Mouse (Mus musculus) hindbrain, embryonic 16.5 days (tissue): Measurements from ENCODE around the gene Espnl. TPM values are rescaled to one million over a fixed set of nuclear protein-coding genes. Genes with fewer than 3 reads are reported as not detected.

ENCODE experiments used
- ATAC-seq: fragments of 200-750 bp; cut with Nextera tagmentation; 2 replicates; pipeline ENCODE4 v1.8.0; 2017; ENCODE audit warnings: moderate TSS enrichment, moderate library complexity
- H3K27ac ChIP-seq: fragments of 300-500 bp; sonication (generic); 2 replicates; pipeline ENCODE4 v1.5.1; 2014; ENCODE audit warnings: low read depth, mild to moderate bottlenecking, control low read depth, low read length, moderate library complexity
- H3K27me3 ChIP-seq: fragments of 300-500 bp; sonication (generic); replicated peaks from 2 replicates; pipeline ENCODE4 v1.6.1; 2014; ENCODE audit warnings: low read length; ENCODE audit not compliant: control insufficient read depth, insufficient read depth
- H3K36me3 ChIP-seq: fragments of 300-500 bp; sonication (generic); 2 replicates; pipeline ENCODE4 v1.6.1; 2014; ENCODE audit warnings: mild to moderate bottlenecking, low read length, moderate library complexity, mixed read lengths; ENCODE audit not compliant: control insufficient read depth, insufficient read depth
- H3K4me1 ChIP-seq: fragments of 300-500 bp; sonication (generic); 2 replicates; pipeline ENCODE4 v1.6.1; 2014; ENCODE audit warnings: low read depth, low read length; ENCODE audit not compliant: control insufficient read depth, insufficient read depth
- H3K4me2 ChIP-seq: fragments of 300-500 bp; sonication (generic); 2 replicates; pipeline ENCODE4 v1.6.1; 2014; ENCODE audit warnings: mild to moderate bottlenecking, low read length, control low read depth, moderate library complexity
- H3K4me3 ChIP-seq: fragments of 300-500 bp; sonication (generic); 2 replicates; pipeline ENCODE4 v1.5.1; 2014; ENCODE audit warnings: mild to moderate bottlenecking, low read length, control low read depth, moderate library complexity
- H3K9ac ChIP-seq: fragments of 300-500 bp; sonication (generic); 2 replicates; pipeline ENCODE4 v1.6.1; 2014; ENCODE audit warnings: low read depth, mild to moderate bottlenecking, control low read depth, low read length, moderate library complexity
- H3K9me3 ChIP-seq: fragments of 300-500 bp; sonication (generic); 2 replicates; pipeline ENCODE4 v1.6.1; 2014; ENCODE audit warnings: mild to moderate bottlenecking, low read length, moderate library complexity; ENCODE audit not compliant: control insufficient read depth
- WGBS: fragments of 180-500 bp; shearing (Covaris S2); extraction: QIAGEN DNeasy Blood & Tissue Kit; methylation state at CpG from one replicate; pipeline ENCODE4 v1.1.7; 2014; 5-methylcytosine and 5-hydroxymethylcytosine counted together
- polyA plus RNA-seq: library from polyadenylated mRNA; unstranded; fragments of >200 nt; fragmentation: Nextera tagmentation; extraction: Ambion mirVana; gene quantifications from 2 replicates; pipeline ENCODE4 v1.2.1, GENCODE M21; 2015

Gene Espnl
- polyA plus RNA-seq, 1 experiment from 2014 or later: 0.05 TPM

DNA sequence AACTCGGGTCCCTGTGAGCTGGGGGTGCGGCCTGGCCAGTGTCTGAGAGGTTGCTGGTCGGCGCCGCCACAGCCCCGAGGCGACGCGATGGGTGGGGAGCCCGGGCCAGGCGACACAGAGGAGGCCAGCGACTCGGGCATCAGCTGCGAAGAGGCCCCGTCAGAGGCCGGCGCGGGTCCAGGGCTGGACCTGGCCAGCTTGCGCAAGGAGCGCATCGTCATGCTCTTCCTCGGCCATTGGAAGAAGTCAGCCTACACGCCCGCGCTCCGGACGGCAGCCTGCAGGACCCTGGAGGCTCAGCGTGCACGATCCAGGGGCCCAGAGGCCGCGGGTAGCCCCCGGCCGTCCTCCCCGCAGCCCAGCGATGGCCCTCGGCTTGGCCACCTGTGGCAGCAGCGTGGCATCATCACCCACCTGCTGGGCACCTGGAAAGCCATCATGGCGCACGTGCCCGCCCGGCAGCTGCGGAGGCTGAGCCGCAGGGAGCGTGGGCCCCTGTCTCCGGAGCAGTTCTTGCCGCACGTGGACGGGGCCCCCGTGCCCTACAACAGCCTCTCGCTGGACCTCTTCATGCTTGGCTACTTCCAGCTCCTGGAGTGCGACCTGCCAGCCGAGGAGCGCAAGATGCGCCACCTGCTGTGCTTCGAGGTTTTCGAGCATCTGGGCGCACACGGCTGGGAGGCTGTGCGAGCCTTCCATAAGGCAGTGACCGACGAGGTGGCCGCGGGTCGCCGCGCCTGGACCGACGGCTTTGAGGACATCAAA is 23.2 kb downstream of the Espnl start:
- Histone ChIP-seq H3K9me3 (no peaks in the 10 kb centered on the region), H3K27me3 (peaks cover 33% of the 10 kb centered on the region), H3K4me1 (peaks cover 12% of the 10 kb centered on the region), H3K9ac (peak overlapping the region; percentile 58), H3K36me3 (no peaks in the 10 kb centered on the region), H3K4me2 (peak overlapping the region; percentile 57), H3K4me3 (peak overlapping the region; percentile 41), H3K27ac (no peak overlapping the region)
- ATAC-seq: peak; percentile 53; the same call in 1 of the 2 replicates
- 2% methylated on average over 61 of the region's 68 CpGs for WGBS

- H3K4me2 ChIP-seq: no peak overlapping the region
- H3K4me1 ChIP-seq: peaks cover 12% of the 10 kb centered on the region
- peaks cover 33% of the 10 kb centered on the region for H3K27me3 ChIP-seq
- no peak overlapping the region for H3K4me3 ChIP-seq
- H3K9me3 ChIP-seq: no peaks in the 10 kb centered on the region
- H3K9ac ChIP-seq: no peak overlapping the region
- peak; percentile 81 for ATAC-seq
- no peaks in the 10 kb centered on the region for H3K36me3 ChIP-seq
- no peak overlapping the region for H3K27ac ChIP-seq
- WGBS: 38% methylated on average over 3 of the region's 3 CpGs
These were observed 25.0 kb downstream of the Espnl start for GRCm38 (mm10) chr1:91346892-91347291.

- no peaks in the 10 kb centered on the region for H3K9me3 ChIP-seq
- WGBS: 62% methylated on average over 4 of the region's 4 CpGs
- H3K36me3 ChIP-seq: no peaks in the 10 kb centered on the region
- no peak for ATAC-seq
- H3K9ac ChIP-seq: no peak within 1 kb of the TSS
- H3K4me2 ChIP-seq: no peak within 1 kb of the TSS
- H3K27me3 ChIP-seq: peaks cover 9% of the 10 kb centered on the region
- H3K4me1 ChIP-seq: no peaks in the 10 kb centered on the region
- H3K27ac ChIP-seq: no peak within 1 kb of the TSS
- no peak within 1 kb of the TSS for H3K4me3 ChIP-seq
These were observed 29.0 kb downstream of the Espnl start, which contains the start of gene Klhl30 for GRCm38 (mm10) chr1:91350841-91351240. Klhl30 (plus strand) TSS chr1:91351016.

DNA sequence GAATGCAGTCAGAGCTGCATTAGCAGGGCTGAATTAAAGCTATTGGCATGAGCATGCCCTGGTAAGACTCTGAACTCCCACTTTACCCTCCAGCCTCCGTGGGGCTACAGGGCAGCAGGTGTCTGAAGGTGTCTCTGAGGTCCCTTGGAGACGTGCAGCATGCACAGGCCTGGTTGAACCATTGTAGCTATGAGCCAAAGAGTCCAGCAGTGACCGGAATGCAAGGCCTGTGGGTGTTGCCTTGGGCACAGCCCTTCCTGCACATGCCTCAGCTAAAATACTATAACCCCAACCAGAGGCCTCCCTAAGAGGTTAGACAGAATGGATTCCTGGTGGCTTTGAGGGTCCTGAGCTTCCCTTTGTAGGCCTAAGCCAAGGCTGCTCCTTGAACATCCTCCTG is 29.4 kb downstream of the Espnl start:
- Histone ChIP-seq H3K36me3 (no peaks in the 10 kb centered on the region), H3K4me3 (no peak overlapping the region), H3K4me1 (no peaks in the 10 kb centered on the region), H3K9ac (no peak overlapping the region), H3K27me3 (peaks cover 5% of the 10 kb centered on the region), H3K27ac (no peak overlapping the region), H3K4me2 (no peak overlapping the region), H3K9me3 (no peaks in the 10 kb centered on the region)
- WGBS: 75% methylated on average over 3 of the region's 3 CpGs
- no peak for ATAC-seq

DNA sequence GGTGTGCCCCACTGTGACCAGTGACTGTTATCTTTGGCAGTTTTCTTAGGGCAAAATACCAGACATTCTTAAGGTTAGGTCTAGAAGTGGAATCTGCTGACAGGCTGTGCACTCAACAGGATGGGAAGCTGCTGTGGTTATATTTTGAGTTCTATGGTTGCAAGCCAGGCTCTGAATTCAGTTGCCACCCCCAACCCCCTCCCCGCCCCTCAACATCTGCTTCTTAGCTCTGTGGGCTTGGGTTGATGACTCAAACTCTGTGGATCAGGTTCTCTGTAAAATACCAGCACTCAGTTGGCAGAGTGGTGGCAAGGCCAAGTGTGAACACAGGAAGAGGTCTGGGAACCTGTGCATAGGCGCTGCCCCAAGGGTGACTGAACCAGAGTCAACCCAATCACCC is 30.4 kb downstream of the Espnl start:
- Histone ChIP-seq H3K9me3 (no peaks in the 10 kb centered on the region), H3K9ac (no peak overlapping the region), H3K27me3 (no peaks in the 10 kb centered on the region), H3K27ac (no peak overlapping the region), H3K4me1 (no peaks in the 10 kb centered on the region), H3K36me3 (no peaks in the 10 kb centered on the region), H3K4me2 (no peak overlapping the region), H3K4me3 (no peak overlapping the region)
- ATAC-seq: no peak
- 93% methylated on average over 2 of the region's 2 CpGs for WGBS

DNA sequence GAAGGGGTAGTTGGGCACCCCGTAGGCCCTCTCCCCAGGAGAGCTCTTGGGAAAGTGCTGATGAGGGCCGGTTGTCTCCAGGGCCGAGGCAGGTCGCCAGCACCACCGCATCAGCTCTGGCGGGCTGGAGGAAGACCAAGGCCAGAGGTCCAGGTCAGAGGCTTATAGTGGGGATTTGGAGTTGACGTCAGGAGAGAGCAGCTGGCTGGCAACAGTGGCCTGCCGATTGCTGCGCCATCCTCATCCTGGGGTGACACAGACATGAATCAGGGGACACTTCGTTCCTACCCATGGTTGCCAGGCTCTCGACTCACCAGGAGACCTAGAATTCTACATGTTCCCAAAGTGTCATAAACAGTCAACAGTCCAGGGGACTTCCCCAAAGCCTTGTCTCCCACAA is 34.2 kb downstream of the Espnl start:
- Histone ChIP-seq H3K27ac (no peak overlapping the region), H3K9ac (no peak overlapping the region), H3K4me1 (no peaks in the 10 kb centered on the region), H3K4me3 (no peak overlapping the region), H3K4me2 (no peak overlapping the region), H3K36me3 (no peaks in the 10 kb centered on the region), H3K9me3 (no peaks in the 10 kb centered on the region), H3K27me3 (no peaks in the 10 kb centered on the region)
- ATAC-seq: no peak
- WGBS: 84% methylated on average over 11 of the region's 11 CpGs

- 82% methylated on average over 5 of the region's 5 CpGs for WGBS
- H3K27me3 ChIP-seq: peaks cover 3% of the 10 kb centered on the region; the same call in 1 of the 2 replicates
These were observed 40.2 kb downstream of the Espnl start for GRCm38 (mm10) chr1:91362113-91362512.

DNA sequence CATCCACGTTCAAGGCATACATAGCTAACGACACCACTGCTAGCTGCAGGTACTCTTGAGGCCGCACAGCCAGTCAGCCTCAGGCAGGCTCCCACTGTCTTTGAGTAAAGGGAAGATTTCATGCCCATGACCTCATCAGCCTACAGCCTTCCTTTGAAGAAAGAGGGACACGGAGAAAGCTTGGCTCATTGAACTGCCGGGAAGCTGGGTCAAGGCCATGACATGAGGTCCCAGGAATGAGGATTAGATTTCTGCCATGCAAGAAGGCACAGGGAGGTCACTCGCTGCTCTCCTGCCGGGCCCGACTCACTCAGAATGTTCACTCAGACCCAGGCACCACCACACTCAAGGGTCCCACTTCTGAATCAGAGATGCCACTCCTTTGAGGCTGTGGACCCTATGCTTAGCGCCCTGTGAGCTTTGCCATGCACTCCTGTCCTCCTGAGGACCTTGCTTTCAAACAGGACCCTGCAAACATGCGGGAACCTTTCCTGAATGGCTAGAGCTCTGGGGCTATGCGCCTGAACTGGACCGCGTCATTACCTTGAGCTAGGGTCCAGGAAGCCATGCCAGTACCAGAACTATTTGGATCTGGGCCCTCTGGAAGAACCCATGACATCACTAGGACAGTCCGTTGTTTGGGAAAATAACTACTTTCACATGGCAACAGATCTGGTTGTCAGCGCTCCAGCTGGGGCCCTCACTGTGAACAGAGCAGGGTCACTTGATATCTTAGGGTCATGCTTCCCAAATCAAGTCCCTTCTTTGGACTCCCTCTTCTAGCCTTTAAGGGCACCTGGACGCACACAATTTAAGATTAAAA is 43.2 kb downstream of the Espnl start:
- H3K9ac ChIP-seq: no peak overlapping the region
- no peak overlapping the region for H3K27ac ChIP-seq
- 91% methylated on average over 16 of the region's 16 CpGs for WGBS
- ATAC-seq: no peak
- no peak overlapping the region for H3K4me3 ChIP-seq
- H3K27me3 ChIP-seq: peaks cover 7% of the 10 kb centered on the region
- peaks cover 7% of the 10 kb centered on the region for H3K4me1 ChIP-seq
- no peaks in the 10 kb centered on the region for H3K36me3 ChIP-seq
- no peak overlapping the region for H3K4me2 ChIP-seq
- H3K9me3 ChIP-seq: no peaks in the 10 kb centered on the region

More at GRCm38 (mm10) chr1:91362113-91362512, 40.2 kb downstream of the Espnl start:
- Histone ChIP-seq H3K9me3 (no peaks in the 10 kb centered on the region), H3K4me1 (peaks cover 7% of the 10 kb centered on the region), H3K27ac (no peak overlapping the region), H3K9ac (no peak overlapping the region), H3K4me2 (no peak overlapping the region), H3K36me3 (no peaks in the 10 kb centered on the region), H3K4me3 (no peak overlapping the region)
- no peak for ATAC-seq

DNA sequence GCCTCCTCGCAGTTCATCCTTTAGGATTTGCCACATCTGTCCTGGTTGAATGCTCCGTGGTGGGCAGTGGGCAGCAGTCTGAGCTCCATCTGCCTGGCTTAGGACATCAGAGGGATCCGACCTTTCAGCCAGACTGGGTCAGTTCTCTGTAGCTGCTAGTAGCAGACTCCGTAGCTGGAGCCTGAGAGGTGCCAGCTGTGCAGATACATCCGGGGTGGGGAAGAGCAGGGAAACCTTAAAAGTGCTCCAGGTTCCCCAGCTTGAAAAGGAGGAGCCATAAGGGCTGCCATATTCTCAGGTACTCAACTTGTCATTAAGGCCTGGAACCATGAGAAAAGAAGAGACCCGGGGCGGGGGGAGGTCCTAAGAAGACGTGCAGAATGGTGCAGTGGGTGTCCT is 43.9 kb downstream of the Espnl start:
- WGBS: 28% methylated on average over 8 of the region's 8 CpGs
- peaks cover 7% of the 10 kb centered on the region for H3K27me3 ChIP-seq
- H3K36me3 ChIP-seq: no peaks in the 10 kb centered on the region; the same call in 1 of the 2 replicates
- H3K4me2 ChIP-seq: peak overlapping the region; percentile 67
- no peak overlapping the region for H3K27ac ChIP-seq
- ATAC-seq: 0 out of 2 replicates have a peak, but pooled peaks have one; percentile 18
- peak overlapping the region; percentile 39 for H3K4me3 ChIP-seq
- H3K9ac ChIP-seq: peak overlapping the region; percentile 55; the same call in 1 of the 2 replicates
- H3K4me1 ChIP-seq: peaks cover 7% of the 10 kb centered on the region
- no peaks in the 10 kb centered on the region for H3K9me3 ChIP-seq
